Mouse (Mus musculus) forebrain, postnatal 0 days (tissue): ENCODE data around the gene Zbtb20. TPM values are rescaled to one million over a fixed set of nuclear protein-coding genes. Genes with fewer than 3 reads are reported as not detected.

Experiments used
- ATAC-seq: fragments of 200-750 bp; cut with Nextera tagmentation; 2 replicates; pipeline ENCODE4 v1.8.0; 2017; ENCODE audit warnings: mild to moderate bottlenecking, moderate library complexity
- DNase-seq: peaks from one replicate; pipeline ENCODE4 v3.0.0-alpha.2; 2015
- H3K27ac ChIP-seq: fragments of 300-500 bp; sonication (generic); 2 replicates; pipeline ENCODE4 v1.5.1; 2014; ENCODE audit warnings: low read depth, mild to moderate bottlenecking, antibody characterized with exemption, low read length, moderate library complexity, mixed read lengths
- H3K27me3 ChIP-seq: fragments of 300-500 bp; sonication (generic); 2 replicates; pipeline ENCODE4 v1.6.1; 2014; ENCODE audit warnings: mild to moderate bottlenecking, low read length, mixed read lengths; ENCODE audit not compliant: insufficient read depth
- H3K36me3 ChIP-seq: fragments of 300-500 bp; sonication (generic); 2 replicates; pipeline ENCODE4 v1.6.1; 2014; ENCODE audit warnings: mild to moderate bottlenecking, moderate library complexity; ENCODE audit not compliant: insufficient read depth
- H3K4me1 ChIP-seq: fragments of 300-500 bp; sonication (generic); 2 replicates; pipeline ENCODE4 v1.6.1; 2014; ENCODE audit warnings: antibody characterized with exemption; ENCODE audit not compliant: insufficient read depth
- H3K4me2 ChIP-seq: fragments of 300-500 bp; sonication (generic); 2 replicates; pipeline ENCODE4 v1.6.1; 2014; ENCODE audit warnings: low read depth, mild to moderate bottlenecking, moderate library complexity
- H3K4me3 ChIP-seq: fragments of 300-500 bp; sonication (generic); 2 replicates; pipeline ENCODE4 v1.5.1; 2014; ENCODE audit warnings: low read depth, low read length, mixed read lengths
- H3K9ac ChIP-seq: fragments of 300-500 bp; sonication (generic); 2 replicates; pipeline ENCODE4 v1.6.1; 2014; ENCODE audit warnings: mild to moderate bottlenecking
- H3K9me3 ChIP-seq: fragments of 300-500 bp; sonication (generic); 2 replicates; pipeline ENCODE4 v1.6.1; 2016; ENCODE audit warnings: low read length
- CTCF ChIP-seq: sonication (generic); IDR thresholded peaks from 2 replicates; pipeline ENCODE4 v1.5.1; 2016; ENCODE audit warnings: antibody characterized with exemption, control low read depth, low read depth
- WGBS: fragments of 180-500 bp; shearing (Covaris S2); extraction: QIAGEN DNeasy Blood & Tissue Kit; methylation state at CpG from one replicate; pipeline ENCODE4 v1.1.7; 2014; 5-methylcytosine and 5-hydroxymethylcytosine counted together
- polyA plus RNA-seq: library from polyadenylated mRNA; unstranded; fragments of >200 nt; fragmentation: Nextera tagmentation; extraction: Ambion mirVana; gene quantifications from 2 replicates; pipeline ENCODE4 v1.2.1, GENCODE M21; 2015
- total RNA-seq: library from RNA; depleted of rRNA; stranded (reverse); fragments of >200 nt; gene quantifications from 2 replicates; pipeline ENCODE4 v1.2.3, GENCODE M21; 2014

Gene Zbtb20
- total and polyA plus RNA-seq, 2 experiments from 2014 or later, result 63.4 to 90.9 TPM

DNA sequence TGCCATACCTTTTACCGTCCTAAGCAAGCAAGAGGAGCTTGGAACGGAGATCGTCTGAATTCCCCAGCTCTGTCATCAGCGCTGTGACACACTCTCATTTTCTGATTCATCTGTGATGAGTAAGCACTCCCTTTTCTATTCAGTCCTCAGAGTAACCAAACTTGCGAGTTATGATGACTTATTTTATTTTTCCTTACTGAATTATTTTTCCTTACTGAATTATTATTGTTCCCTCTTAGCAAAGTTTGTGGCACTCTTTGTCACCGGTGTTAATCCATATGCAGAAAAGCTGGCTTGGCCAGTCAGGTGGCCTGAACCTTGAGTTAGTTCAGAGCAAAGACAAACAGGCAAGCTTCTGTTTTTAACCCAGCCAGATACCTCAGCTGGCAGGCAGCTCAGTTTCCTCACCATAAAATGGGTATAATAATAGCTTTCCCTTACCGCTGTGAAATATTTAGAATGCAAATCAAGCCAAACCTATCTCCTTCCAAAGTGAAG, 583.1 kb downstream of the Zbtb20 start:
- no peak for TF ChIP-seq CTCF
- Histone ChIP-seq H3K36me3 (no peaks in the 10 kb centered on the region), H3K9me3 (no peaks in the 10 kb centered on the region), H3K9ac (no peak overlapping the region), H3K27me3 (no peaks in the 10 kb centered on the region), H3K27ac (no peak overlapping the region), H3K4me1 (peaks cover 3% of the 10 kb centered on the region; the same call in 1 of the 2 replicates), H3K4me3 (no peak overlapping the region), H3K4me2 (no peak overlapping the region)
- ATAC-seq (no peak), DNase-seq (no peak)
- 66% methylated on average over 7 of the region's 7 CpGs for WGBS

- Histone ChIP-seq H3K4me1 (peaks cover 13% of the 10 kb centered on the region; the same call in 1 of the 2 replicates), H3K36me3 (no peaks in the 10 kb centered on the region), H3K4me3 (no peak overlapping the region), H3K27me3 (no peaks in the 10 kb centered on the region), H3K27ac (no peak overlapping the region), H3K9ac (no peak overlapping the region), H3K4me2 (no peak overlapping the region), H3K9me3 (no peaks in the 10 kb centered on the region)
- ATAC-seq (no peak), DNase-seq (no peak)
- TF ChIP-seq CTCF, result no peak
- 88% methylated on average over 3 of the region's 3 CpGs for WGBS
These were observed 586.2 kb downstream of the Zbtb20 start for GRCm38 (mm10) chr16:43461745-43462378.

DNA sequence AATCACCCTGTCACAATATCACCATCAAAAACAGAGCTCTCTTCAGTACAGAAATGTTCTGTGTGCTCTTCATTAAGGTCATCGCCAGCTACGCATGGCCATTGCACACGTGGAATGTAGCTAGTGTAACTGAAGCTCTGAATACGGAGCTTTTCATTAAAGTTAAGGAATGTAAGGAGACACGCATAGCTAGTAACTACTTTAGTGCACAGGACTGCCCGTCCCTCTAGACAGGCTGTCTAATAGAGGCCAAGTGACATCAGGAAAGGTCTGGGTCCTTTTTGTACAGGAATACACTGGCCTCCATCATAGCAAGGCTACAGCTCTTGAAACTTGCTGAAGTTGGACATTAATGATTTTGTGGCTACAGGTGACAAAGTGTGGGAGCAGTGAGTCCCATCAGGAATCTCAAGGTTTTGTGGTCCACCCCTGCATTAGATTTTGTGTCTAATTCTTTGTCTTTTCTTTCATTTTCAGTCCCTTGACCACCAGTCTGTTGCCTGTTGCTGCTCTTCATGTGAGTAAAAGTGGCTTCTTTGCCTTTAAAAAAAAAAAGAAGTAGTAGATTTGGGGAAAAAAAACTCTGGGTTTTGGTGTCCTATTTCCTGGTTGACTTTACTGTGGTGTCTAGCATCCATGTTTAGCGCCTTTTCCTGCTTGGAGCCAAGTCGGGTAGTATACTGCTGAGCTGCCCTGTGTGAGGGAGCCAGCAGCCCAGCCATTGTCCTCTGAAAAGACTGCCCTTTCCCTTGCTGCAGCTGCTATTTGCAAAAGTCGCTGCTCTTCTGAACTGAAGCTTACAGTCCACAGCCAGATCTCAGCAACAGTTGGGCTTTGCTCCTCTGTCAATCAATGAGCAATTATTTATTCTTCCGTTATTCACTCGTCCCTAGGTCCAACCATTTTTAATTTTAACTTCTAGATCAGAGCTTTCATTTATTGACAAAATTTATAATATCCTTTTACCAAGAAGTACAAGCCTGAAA, 587.1 kb downstream of the Zbtb20 start:
- TF ChIP-seq CTCF, result no peak
- Histone ChIP-seq H3K4me3 (no peak overlapping the region), H3K4me1 (peaks cover 13% of the 10 kb centered on the region; the same call in 1 of the 2 replicates), H3K4me2 (no peak overlapping the region), H3K36me3 (no peaks in the 10 kb centered on the region), H3K27me3 (no peaks in the 10 kb centered on the region), H3K27ac (no peak overlapping the region), H3K9me3 (no peaks in the 10 kb centered on the region), H3K9ac (no peak overlapping the region)
- no peak for ATAC-seq
- no peak for DNase-seq
- 40% methylated on average over 11 of the region's 11 CpGs for WGBS

GRCm38 (mm10) chr16:43463684-43464475, 588.2 kb downstream of the Zbtb20 start:
- 21% methylated on average over 13 of the region's 13 CpGs for WGBS
- no peaks in the 10 kb centered on the region for H3K36me3 ChIP-seq
- no peak overlapping the region for H3K4me3 ChIP-seq
- H3K9me3 ChIP-seq, result no peaks in the 10 kb centered on the region
- peaks cover 13% of the 10 kb centered on the region; the same call in 1 of the 2 replicates for H3K4me1 ChIP-seq
- H3K9ac ChIP-seq, result no peak overlapping the region
- DNase-seq (peak; percentile 60), ATAC-seq (peak; percentile 75)
- TF ChIP-seq CTCF, result no peak
- H3K27ac ChIP-seq, result peak overlapping the region; percentile 30; the same call in 1 of the 2 replicates
- H3K27me3 ChIP-seq, result no peaks in the 10 kb centered on the region
- 0 out of 2 replicates have a peak overlapping the region, but pooled peaks have one; percentile 4 for H3K4me2 ChIP-seq

DNA sequence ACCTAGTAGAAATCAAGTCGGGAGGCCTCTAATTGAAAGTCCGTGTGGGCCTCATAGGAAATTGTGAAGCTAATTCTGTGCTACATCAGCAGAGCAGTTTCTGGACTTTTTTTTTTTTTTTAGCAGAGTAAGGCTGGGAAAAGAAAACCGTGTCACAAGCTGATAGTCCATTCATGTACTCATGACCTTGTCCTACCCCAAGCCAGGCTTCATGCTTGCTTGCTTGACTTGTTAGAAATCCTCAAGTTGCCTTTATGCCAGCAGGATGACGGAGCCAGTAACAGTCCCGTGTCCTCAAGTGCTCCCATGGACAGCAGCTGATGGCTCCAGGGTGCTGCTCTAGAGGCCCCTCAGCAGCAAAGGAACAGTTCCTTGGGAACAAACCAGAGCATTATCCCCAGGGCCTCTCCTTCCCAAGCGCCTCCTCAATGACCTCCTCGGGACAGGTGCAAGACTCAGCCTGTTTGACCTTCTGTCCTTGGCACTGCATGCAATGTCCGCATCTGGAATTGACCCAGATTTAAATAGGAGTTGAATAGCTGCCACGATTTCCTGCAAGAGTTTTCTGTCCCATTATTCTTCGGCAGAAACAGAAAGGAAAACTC, 588.9 kb downstream of the Zbtb20 start:
- DNase-seq, result peak; percentile 24
- ATAC-seq, result peak; percentile 42
- Histone ChIP-seq H3K36me3 (no peaks in the 10 kb centered on the region), H3K27me3 (no peaks in the 10 kb centered on the region), H3K4me1 (peaks cover 13% of the 10 kb centered on the region; the same call in 1 of the 2 replicates), H3K9me3 (no peaks in the 10 kb centered on the region), H3K4me2 (0 out of 2 replicates have a peak overlapping the region, but pooled peaks have one; percentile 4), H3K4me3 (no peak overlapping the region), H3K9ac (no peak overlapping the region), H3K27ac (peak overlapping the region; percentile 45; the same call in 1 of the 2 replicates)
- WGBS, result 27% methylated on average over 10 of the region's 10 CpGs
- no peak for TF ChIP-seq CTCF

DNA sequence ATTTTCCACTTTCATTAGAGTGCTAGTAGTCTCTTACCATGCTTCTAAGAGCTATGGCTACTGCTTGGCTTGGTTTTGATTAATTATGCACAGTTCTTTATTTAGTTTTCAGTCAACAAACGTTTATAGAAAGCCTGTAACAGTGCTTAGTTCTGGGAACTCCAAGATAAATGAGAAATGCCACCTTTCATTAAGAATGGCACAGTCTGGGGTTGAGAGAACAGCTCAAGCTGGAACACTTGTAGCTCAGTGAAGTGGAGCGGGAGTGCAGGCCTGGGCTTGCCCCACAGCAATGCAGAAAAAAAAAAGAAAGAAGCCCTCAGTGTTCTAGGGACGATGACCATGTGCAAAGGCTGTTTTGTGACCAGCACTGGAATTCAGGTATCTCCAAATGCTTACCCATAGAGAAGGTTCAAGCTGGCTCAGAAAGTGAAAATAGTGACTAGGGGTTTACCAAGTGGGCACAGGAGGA, 589.7 kb downstream of the Zbtb20 start:
- no peak for ATAC-seq
- Histone ChIP-seq H3K27me3 (no peaks in the 10 kb centered on the region), H3K27ac (peak overlapping the region; percentile 54; the same call in 1 of the 2 replicates)

More for the DNA sequence above, 589.7 kb downstream of the Zbtb20 start:
- Histone ChIP-seq H3K4me1 (peaks cover 13% of the 10 kb centered on the region; the same call in 1 of the 2 replicates), H3K4me3 (no peak overlapping the region), H3K9me3 (no peaks in the 10 kb centered on the region), H3K9ac (0 out of 2 replicates have a peak overlapping the region, but pooled peaks have one; percentile 18), H3K4me2 (no peak overlapping the region), H3K36me3 (no peaks in the 10 kb centered on the region)
- no peak for DNase-seq
- 41% methylated on average over 3 of the region's 3 CpGs for WGBS
- TF ChIP-seq CTCF, result no peak
